Mouse (Mus musculus) megakaryocyte, adult 5-6 weeks (primary cell): ENCODE data around the gene Gpatch1. TPM values are rescaled to one million over a fixed set of nuclear protein-coding genes. Genes with fewer than 3 reads are reported as not detected.

ENCODE experiments used
- ATAC-seq: 2 replicates; pipeline ENCODE4 v1.8.0; 2016; ENCODE audit warnings: mild to moderate bottlenecking, inconsistent platforms; ENCODE audit not compliant: poor library complexity, severe bottlenecking
- total RNA-seq, 2 experiments: library from RNA; stranded (forward) in 1 of 2; stranded (reverse) in 1 of 2; fragments of 153-499, 151-499 nt in 1 of 2; fragments of 221-1000, 200-1000 nt in 1 of 2; gene quantifications; 2 replicates each; pipeline versions ENCODE4 v1.2.3 to v1.2.4; 2015 to 2017

Gpatch1 gene
- total RNA-seq (2015) (7.2 and 7.7 TPM in 2 replicates), total RNA-seq (2017) (7.2 TPM in 2 replicates)

DNA sequence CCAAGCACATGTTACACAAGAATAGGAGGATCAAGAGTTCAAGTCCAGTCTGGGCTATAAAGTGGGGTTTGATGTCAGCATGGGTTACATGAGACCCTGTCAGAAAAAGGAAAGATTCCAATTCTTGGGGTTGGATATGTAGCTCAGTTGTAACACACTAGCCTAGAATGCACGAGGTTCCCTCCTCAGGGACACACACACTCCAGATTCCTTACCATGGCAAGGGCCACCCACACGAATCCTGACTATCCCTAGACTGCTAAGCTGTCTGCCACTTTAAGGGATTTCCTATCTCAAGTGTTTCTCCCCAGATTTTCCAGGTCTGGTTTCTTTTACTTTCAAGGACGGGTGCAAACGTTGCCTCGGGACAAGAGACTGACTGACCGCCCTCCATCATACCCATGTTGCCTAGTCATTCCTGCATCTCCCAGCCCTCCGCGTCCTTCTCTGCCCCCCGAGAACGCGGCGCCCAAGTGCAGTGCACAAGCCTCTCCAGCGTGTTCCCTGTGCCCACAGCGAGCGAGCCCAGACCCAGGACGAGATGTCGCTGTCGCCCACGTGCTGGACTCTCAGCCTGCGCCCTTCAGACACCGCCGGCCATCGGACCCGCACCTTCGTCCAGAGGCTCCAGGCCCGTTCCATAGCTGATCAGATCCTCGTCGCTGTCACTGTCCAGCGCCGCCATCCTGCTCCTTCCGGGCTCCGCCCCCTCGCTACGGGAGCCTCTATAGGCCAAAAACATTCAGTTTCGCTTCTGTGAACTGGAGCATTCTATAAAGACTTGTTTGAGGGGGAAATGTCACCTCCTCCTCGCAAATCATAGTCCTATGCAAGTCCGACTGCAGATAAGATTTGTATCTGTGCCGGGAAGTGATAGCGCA, at the start of gene Gpatch1:
Gpatch1 (minus strand) TSS at position 712 of the 881 bp plus-strand sequence.
- ATAC-seq, result peak; percentile 98

DNA sequence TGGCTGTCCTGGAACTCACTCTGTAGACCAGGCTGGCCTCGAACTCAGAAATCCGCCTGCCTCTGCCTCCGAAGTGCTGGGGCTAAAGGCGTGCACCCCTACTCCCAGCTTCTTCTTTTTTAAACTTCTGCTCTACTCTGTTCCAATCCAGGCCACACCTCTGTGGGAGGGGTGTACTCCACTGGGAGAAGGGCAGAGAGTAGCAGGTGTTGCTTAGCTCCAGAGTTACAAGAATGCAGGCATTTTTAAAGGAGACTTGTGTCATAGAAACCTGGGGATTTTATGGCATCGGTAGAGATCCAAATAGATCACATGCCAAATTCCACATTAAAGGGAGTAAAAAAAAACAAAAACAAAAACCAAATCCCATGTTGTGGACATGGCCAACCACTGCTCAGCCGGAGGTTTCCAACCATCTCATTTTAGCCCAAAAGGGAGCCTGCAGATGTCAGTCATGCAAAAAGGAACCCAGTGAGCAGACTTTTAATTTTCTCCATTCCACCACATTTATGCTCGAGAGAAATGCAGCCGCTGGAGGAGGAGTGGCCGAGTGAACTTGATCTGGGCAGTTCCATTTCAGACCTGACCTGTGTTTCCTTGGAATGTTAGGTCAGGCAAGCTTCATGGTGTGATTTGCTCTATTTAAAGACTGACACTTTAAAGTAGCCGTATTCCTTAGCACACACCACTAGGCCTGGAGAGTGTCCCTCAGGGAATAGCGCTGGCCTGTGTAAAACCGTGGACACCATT, 47.1 kb upstream of the Gpatch1 start:
- ATAC-seq, result no peak

DNA sequence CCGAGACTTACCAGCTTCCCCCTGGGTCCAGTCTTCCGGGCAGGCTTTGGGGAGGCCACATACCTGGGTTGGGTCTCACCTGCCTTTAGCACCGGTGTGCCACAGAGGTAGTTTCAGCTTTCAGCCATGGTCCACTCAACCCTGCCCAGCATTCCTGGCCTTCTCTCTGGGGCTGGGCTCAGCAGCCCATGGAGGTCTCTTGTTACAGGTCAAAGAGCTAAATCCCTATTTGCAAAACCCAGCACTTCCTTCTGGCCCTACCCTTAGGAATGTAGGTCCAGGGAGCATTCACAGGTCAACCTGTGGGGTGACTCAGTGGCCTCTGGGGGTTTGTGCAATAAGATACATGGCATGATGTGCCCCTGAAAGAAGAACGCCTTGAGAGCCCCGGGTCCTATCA, 44.6 kb upstream of the Gpatch1 start:
- no peak for ATAC-seq

DNA sequence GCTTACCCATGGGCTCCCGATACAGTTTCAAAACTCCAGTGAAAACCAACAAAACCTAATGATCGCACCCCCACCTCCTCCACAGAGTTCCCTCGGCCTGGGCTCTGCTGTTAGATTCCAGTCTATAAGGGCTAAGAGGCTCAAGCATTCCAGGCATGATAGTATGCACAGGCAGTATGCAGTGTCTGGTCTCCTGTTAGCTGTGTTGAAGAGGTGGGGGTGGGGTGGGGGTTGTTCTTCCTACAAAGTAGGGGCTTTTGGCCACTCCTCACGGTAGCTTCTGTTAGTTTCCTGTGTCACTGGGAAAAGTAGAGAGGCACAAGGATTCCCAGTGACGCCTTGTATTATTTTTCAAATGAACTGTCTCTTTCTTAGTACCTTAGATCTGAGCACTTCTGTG, 44.0 kb upstream of the Gpatch1 start:
- ATAC-seq, result no peak

DNA sequence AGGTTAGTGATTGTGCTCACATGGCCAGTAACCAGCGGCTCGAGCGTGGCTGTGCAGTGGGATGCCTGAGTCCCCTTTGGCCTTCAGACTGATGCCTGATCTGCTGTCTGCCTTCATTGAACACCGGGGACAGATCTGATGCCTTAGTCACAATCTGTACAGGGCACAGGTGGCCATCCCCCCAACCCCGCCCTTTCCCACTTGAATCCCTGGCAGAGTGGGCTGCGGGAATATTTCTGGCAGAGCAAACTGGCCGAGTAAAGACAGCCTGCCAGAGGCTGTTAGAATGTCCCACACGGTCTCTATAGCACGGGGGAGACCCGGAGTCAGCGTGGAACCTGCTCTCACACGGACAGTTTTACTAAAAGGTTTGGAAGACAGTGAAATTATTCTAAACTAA, 39.4 kb upstream of the Gpatch1 start:
- ATAC-seq, result no peak

DNA sequence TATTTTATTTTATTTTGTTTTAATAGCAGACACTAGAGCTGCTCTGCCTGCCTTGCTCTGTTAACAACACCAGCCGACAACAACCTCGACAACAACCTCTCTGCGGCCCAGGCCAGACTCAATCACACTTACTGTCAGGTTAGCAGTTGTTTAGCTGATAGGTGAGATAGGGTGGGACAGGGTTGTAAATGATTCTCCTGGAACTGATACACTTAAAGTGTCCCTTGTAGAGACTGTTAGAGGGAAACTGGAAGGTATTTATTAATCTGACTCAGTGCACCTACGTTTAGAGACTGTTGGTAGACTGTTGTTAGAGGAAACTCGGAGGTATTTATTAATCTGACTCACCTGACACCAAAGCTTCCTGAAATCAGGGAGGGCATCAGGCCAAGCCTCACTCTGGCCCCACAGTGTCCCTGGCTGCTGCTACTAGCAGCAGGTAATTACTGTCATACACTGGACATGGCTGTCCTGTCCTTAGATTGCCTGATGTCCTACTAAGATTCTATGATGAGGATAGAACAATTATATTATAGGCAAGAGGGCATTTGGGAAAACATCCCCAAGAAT, 37.1 kb upstream of the Gpatch1 start:
- no peak for ATAC-seq

DNA sequence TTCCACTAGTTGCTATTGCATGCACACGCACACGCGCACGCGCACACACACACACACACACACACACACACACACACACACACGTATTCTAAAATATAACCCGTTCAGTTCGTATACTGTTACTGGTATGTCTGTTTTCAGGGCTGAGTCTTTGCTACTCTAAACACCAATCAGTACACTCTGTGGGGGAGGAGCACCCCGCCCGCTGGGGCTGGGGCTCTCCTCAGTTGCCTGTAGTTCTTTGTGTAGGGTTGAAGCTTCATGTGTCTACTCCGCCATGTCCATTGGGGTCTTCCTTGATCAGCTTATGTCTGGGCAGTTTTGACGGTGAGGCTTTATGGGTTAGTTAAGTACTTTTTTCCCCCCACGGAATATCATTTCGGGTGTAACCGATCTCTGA, 35.1 kb upstream of the Gpatch1 start:
- ATAC-seq, result no peak

DNA sequence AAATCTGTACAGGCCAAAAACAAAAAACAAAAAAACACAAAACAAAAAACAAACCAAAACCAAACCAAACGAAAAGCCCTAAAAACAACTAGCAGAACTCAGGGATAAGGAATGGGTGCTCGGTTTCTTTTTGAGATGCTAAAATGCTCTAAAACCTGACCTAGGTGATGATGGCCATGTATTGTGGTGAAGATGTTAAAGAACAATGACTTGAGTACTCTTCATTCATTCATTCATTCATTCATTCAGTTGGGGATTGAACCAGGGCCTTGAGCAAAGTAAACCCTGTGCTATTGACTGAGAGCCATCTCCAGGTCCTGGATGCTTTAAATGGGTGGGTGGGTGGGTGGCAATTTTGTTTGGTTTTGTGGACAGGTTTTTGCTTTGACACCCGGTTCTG, 32.9 kb upstream of the Gpatch1 start:
- ATAC-seq, result no peak

DNA sequence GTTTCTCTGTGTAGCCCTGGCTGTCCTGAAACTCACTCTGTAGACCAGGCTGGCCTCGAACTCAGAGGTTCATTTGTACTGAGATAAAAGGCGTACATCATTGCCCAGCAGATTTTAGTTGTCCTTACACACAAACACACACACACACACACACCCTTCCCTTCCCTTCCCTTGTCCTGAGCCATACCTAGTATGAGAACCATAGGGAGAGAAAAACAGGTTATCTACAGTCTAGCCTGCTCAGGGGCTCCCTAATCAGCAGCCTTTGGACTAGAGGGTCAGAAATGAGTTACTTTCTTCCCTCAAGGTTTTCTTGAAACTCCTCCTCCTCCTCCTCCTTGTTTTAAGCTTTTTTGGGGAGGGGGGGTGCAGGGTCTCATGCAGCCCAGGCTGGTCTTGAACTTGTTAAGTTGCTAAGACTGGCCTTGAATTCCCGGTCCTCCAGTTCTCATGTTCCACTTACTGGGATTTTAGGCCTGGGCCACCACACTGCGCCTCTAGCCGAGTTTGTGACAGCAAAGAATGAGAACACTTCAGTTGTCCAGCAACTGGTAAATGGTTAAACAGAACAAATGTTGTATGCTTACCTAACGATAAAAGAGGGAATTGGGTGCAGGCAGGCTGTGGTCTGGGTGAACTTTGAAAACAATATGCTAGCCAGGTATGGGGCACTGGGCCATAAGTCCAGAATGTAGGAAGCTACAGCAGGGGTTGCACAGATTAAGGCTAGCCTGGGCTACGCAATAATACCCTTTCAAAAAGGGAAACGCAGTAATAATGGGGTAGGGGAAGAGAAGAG, 31.8 kb upstream of the Gpatch1 start:
- no peak for ATAC-seq

DNA sequence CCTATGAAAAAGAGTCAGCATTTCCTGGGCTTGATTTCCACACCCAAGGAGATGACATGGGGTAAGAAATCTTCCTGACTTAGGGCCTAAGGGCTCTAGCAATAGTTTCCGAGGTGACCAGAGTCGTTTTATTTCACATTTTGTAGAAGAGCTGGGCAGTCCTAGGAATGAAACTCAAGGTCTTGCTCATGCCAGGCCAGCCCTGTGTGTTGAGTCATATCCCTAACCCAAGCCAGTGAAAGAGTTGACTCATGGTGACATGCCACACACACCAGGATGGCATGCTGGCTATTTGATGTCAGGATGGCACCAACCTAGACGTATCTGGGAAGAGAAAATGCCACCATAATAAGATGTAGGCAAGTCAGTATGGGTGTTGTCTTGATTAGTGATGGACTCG, 30.8 kb upstream of the Gpatch1 start:
- no peak for ATAC-seq

DNA sequence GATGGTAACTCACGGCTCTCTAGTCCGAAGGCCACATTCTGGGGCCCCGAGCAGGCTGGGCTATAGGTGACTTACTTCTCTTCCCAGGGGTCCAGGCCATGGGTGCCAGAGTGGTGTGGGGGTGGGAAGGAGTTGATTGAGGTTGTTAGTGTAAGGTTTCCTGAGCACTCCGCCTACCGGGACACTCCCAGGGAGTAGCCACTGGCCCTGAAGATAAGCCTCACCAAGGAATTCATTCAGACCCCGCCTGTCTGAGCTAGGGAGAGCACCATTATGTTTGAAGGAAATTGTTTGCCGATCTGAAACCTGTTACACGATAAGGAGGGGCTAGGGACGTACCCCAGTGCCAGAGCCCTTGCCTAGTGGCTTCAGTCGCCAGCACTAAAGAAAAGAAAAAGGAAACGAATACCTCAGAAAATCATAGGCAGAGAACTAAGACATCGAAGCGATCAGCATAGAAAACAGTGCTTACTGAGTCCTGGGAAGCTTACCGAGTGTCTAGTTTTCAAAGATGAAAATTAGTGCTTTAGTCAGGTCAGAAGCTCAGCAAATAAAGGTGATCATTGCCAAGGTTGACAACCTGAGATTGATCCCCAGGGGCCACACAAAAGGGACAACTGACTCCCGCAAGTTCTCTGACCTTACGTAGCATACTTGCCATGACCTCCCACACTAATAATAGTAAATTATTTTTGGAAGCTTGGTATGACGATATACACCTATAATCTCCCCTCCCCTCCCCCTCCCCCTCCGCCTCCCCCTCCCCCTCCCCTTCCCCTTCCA, 29.9 kb upstream of the Gpatch1 start:
- ATAC-seq, result no peak

DNA sequence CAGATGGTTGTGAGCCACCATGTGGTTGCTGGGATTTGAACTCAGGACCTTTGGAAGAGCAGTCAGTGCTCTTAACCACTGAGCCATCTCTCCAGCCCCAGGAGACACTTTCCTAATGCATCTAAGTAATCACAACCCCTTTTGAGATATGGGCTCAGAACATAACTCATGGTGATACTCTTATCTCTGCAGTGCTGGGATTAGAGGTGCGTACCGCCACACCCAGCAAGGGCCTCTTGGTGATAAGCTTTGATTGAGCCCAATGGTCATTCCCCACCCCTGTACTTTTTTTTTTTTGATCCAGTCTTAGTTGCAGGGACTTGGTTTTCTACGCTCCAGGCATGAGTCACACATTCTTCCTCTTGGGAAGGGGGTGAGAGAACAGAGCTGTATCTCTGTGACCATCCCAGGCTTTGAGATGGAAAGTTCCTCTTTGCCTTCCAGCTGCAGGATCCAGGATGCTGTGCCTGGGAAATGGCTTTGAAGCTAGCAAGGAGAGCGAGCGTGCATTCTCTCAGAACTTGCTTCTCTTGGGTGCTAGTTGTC, 26.6 kb upstream of the Gpatch1 start:
- ATAC-seq, result no peak

DNA sequence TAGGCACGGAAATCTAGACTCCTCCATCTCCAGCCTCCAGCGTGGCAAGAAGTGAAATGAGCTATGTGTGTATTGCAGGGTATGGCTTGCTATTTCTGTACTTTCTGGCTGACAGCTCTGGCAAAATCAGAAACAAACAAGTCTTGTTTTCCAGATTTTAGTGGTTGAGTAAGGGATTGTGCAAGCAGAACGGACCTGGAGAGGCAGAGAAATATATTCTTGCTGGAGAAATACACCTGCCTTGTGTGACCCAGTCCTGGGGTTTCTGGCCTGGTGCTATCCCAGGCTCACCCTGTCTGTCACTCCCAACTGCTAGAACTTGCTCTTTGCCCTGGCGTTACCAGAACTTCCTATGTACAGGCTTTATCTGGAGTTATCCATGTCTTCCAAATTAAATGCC, 24.3 kb upstream of the Gpatch1 start:
- no peak for ATAC-seq

DNA sequence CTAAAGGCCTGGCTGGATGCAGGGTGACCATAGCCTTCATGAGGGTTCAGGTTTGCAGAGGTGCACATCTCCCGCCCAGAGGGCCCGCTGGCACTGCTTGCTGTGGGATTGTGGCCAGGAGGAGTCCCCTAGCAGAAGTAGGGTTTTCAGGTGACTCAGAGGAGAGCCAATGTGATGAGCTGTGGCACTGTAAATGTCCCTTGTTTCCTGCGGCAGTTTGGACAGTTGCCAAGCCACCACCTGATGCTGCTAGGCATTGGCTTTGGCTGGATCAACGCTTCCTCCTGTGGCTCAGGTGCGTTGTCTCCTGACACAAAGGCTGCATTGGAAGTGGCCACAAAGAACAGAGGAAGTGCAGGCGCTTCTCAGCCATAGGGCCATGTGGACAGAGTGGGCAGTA, 23.0 kb upstream of the Gpatch1 start:
- ATAC-seq, result no peak

DNA sequence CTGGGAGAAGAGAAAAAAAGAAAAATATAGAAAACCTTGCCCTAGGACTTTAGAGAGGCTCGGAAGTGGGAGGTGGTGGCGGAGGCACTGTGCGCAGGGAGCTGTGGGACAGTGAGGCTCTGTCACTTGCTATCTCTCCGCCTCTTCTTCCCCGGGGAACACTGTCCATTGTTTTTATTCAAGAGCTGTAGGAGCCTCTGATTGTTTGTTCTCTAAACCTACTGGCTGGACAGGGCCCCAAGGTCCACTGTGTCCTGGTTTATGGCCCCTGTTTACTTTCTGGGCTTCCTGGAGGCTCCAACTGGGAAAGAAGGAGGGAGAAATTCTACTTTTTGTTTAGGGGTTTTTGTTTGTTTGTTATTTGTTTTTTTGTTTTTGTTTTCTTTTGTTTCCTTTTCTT, 22.0 kb upstream of the Gpatch1 start:
- ATAC-seq, result no peak

DNA sequence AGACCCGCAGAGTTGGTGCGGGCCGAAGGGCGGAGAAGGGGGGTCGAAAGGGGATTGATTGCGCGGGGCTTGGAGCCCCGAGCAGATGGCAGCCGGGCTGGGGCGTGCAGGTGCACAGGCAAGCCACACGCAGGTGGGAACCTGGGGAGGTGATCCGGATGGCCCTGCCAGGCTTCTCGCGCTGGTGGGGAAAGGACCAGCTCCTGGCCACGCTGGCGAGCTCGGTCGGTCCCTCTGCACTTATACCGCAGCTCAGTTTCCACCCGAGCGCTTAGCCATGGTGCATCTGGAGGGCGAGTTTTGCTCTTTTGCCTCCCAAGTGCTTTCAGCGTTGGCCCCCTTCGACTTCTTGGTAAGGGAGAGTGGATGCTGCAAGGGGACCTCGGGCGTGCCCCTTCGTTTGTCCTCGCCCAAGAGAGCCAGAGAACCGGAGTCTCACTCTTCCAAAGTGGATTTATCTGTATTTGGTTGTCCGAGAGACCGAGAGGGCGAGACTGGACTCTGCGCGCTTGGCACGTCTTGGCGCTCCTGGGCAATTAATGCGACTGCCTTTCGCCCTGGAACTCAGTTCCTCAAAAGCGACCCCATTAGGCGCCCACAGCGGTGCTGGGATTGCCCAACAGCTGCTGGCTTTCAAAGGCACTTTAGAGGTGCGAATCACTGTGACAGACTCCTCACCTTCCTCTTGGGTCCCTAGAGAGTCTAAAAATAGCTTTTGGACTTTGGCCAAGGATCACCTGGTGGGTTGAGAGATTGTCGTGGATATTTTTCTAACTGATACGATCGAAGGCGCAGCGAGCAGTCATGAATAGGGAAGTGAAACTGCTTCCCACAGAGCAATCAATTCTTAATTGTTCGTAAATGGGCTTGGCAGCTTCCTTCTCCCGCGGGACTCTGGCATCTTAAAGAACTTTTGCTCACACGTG, 16.6 kb upstream of the Gpatch1 start:
- peak; percentile 31 for ATAC-seq

DNA sequence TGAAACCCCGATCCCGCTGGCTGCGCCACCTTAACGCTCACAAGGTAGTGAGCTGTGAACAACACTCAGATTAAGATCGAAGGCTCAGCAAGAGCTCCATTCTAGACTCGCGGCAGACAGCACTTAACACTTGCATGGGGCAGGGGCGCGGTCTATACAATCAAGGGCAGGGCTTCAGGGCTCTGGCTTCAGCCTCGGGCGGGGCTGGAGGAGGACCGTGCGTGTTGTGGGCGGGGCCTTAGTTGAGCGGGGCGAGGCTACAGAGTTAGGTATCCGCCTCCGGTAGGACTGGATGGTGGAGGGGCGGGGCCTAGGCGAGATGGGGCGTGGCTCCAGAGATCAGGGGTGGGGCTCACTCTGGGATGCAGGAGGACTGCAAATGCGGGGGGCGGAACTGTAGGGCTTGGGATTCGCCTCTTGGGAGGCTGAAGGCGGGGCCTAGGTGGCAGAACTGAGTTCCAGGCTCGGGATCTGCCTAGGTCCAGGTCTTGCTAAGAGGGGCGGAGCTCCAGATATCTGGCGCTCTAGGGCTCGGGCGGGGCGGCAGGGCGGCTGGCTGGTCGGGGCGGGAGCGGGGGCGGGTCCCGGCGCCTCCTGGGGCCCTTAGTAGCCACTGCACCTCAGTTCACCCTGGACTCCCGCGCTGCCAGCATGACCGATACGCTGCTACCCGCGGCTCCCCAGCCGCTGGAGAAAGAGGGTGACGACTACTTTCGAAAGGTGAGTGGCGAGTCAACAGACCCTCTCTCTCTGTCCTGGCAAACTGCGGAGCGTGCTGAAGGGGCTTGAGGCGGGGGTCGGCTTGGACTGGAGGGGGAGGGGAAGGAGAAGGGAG, 15.7 kb upstream of the Gpatch1 start, which contains the start of gene Rhpn2:
Rhpn2 (plus strand) TSS at position 479 of the 835 bp plus-strand sequence.
- ATAC-seq, result peak; percentile 90

DNA sequence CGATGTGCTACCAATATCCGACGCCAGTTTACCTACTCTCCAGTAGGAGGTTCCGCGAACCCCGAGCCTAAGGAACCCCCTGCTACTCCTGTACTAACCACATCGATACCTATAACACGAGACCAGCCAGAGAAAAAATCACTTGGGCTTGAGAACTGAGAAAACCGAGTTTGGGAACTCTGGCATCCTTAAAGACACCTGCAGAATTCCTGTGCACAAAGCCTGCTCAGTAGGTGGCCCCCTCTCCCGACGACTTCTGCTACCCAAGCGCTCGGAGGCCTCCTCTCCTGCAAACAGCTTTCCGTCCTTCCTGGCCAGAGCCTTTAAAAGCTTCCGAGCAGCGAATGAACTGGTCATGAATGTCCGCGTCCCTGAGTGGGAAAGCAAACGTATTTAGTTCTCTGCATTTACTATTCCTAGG, 15.0 kb upstream of the Gpatch1 start:
- peak; percentile 17 for ATAC-seq
